Mouse (Mus musculus) c-Kit-positive CD71-positive TER-119-positive erythroid progenitor cells, embryonic 14.5 days (primary cell): ENCODE data around the gene Sf3b5.
"Not testable (repeated sequence)": the region's sequence is repeated elsewhere in the genome, so short reads cannot be mapped to it uniquely, and the experiment has no call there.

ENCODE experiments used
- DNase-seq: peaks from one replicate; pipeline ENCODE4 v3.0.0-alpha.2; 2013; ENCODE audit warnings: low spot score

Gene Sf3b5

GRCm38 (mm10) chr10:13007876-13008736 is 3.0 kb downstream of the Sf3b5 start:
- peak; percentile 96 for DNase-seq

GRCm38 (mm10) chr10:13008737-13009121 is 3.6 kb downstream of the Sf3b5 start:
- DNase-seq = no peak

GRCm38 (mm10) chr10:13014026-13014425 is 8.9 kb downstream of the Sf3b5 start:
- no peak for DNase-seq

GRCm38 (mm10) chr10:13016573-13016972 is 11.4 kb downstream of the Sf3b5 start:
- DNase-seq = peak; percentile 68

- DNase-seq = no peak
Measured at GRCm38 (mm10) chr10:13018510-13018909, 13.4 kb downstream of the Sf3b5 start.

- no peak for DNase-seq
Measured at GRCm38 (mm10) chr10:13019026-13019425, 13.9 kb downstream of the Sf3b5 start.

GRCm38 (mm10) chr10:13022103-13022502 is 17.0 kb downstream of the Sf3b5 start:
- no peak for DNase-seq

- not testable (repeated sequence) for DNase-seq
Measured at GRCm38 (mm10) chr10:13023985-13024384, 18.8 kb downstream of the Sf3b5 start.

- DNase-seq = no peak
Measured at GRCm38 (mm10) chr10:13027702-13028101, 22.6 kb downstream of the Sf3b5 start.

- no peak for DNase-seq
Measured at GRCm38 (mm10) chr10:13028215-13028614, 23.1 kb downstream of the Sf3b5 start.

- no peak for DNase-seq
Measured at GRCm38 (mm10) chr10:13029416-13029815, 24.3 kb downstream of the Sf3b5 start.

GRCm38 (mm10) chr10:13035270-13035669 is 30.1 kb downstream of the Sf3b5 start:
- no peak for DNase-seq

- DNase-seq = no peak
Measured at GRCm38 (mm10) chr10:13039637-13040174, 34.6 kb downstream of the Sf3b5 start.

- no peak for DNase-seq
Measured at GRCm38 (mm10) chr10:13044659-13045058, 39.5 kb downstream of the Sf3b5 start.

- DNase-seq = no peak
Measured at GRCm38 (mm10) chr10:13047816-13048215, 42.7 kb downstream of the Sf3b5 start.

GRCm38 (mm10) chr10:13056863-13057381 is 51.8 kb downstream of the Sf3b5 start:
- no peak for DNase-seq
